Mouse (Mus musculus): ENCODE data around the gene Cntnap2.
"Not testable (repeated sequence)": the region's sequence is repeated elsewhere in the genome, so short reads cannot be mapped to it uniquely, and the experiment has no call there.

The Cntnap2 gene

DNA sequence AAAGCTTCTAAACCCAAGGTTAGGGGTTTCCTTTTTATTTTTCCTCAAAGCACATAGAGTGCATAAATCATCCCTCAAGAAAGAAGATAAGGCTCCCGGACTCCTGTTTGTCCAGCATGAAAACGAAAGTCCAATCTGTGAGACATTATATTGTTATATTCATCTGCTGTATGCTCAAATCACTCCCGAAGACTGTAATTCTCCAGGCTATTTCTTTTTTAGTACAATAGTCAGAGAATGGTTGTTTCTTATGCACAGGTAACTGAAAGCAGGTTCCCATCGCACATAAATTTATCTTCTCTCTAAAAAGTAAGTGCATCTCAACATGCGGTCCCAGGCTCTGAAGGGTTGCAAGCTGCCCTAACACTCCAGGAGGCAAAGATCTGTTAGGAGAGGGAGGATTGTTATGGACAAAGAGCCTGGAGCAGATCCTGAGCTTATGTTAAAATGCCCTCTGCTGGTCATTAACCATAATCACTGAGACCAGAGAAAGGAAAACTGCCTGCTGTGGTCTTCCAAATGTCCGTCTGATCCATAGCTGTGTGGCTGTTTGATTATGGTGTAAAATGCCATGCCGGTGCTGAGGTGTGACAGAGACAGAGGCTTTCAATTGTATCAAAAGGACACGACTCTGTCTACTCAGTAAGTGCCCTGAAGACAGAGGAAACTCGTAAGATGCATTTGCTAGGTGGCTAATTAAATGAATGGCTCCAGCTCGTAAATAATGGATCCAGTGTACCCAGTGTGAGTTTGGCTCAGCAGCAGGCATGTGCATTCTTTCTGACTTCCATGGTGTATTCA lies 2116.4 kb downstream of the Cntnap2 start:
- DNase-seq (ENCODE audit: low spot score), result peak; percentile 49

DNA sequence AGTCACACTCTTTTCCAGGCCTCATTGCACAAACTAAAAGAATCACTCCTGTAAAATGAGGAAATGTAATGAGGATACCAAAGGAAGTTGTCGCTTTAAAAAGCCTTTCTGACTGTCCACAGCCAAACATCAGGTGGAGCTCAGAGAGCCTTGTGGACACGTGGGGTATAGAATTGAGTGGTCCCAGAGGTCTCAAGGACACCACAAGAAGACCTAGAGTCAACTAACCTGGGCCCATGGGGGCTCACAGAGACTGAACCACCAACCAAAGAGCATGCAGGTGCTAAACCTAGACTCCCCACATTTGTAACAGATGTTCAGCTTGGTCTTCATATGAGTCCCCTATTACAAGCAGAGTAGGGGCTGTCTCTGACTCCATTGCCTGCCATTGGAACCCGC lies 2117.0 kb downstream of the Cntnap2 start:
- not testable (repeated sequence) for DNase-seq (ENCODE audit: low spot score)

GRCm38 (mm10) chr6:47181372-47181771 lies 2122.2 kb downstream of the Cntnap2 start:
- not testable (repeated sequence) for DNase-seq (ENCODE audit: low spot score)

DNA sequence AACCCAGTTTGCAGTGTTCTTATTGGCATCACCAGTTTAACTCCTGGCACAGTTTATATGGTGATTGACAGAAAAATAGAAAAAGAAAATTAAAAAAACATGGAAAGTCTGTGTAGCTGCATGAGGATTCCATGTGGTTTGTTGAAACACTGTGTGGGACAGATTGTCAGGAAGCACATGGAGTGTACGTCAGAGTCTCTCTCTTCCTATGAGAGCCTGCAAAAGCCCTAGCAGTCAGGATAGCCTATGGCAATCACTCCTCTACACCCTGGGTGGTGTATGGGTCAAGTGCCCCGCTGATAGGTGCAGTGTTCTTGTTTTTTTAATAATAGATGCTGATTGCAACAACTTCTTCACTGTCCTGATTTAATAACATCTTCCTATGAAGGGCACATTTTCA lies 2123.1 kb downstream of the Cntnap2 start:
- DNase-seq (ENCODE audit: low spot score), result no peak

DNA sequence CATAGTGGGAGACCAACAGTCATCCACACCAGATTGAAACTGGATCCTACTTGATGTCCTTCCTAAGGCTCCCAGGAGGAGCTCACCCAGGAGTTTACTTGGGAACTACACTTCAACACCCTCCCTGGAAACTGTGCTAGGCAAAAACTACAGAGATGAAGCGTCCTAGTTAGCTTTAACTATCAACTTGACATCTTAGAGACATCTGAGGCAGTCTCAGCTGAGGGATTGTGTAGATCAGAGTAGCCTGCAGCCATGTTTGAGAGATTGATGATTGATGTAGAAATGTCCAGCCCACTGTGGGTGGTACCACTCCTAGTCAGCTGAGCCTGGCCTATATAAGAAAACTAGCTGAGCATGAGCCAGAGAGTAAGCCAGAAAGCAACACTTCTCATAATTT lies 2123.6 kb downstream of the Cntnap2 start:
- DNase-seq (ENCODE audit: low spot score), result no peak

DNA sequence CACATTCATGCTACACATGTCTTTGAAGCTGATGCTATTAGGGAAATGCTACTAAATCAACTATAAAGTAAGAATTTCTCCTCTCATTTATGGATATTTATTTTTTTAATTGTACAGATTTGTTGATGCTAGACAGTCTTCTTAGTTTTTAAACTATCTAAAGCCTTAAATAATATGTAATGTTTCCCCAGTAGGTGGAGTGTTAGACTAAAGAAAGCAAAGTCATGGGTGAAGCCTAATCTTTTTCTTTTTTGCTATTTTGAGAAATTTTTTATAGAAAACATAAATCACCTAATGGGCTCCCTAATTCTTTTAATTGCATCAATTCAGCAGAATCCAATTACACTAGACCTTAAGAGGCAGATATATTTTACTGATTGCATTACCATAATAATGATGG lies 2124.7 kb downstream of the Cntnap2 start:
- DNase-seq (ENCODE audit: low spot score), result not testable (repeated sequence)

DNA sequence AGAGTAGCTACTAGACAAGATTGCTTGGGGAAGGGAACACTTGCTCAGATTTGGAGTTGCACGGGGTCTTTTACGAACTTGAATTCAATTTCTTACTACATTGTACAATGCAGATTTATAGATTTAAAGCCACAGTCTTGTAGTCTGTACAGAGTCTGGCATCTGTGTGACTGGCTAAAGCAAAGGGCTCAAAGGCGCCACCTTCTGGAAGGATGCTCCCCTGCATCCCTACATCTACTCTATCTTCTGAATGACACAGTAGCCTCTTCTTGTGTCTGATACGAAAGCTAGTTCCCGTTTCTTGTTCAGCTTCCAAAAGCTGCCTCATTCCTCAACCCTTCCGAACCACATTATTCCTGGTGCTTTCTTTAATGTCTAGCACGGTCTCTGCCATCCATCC lies 2129.0 kb downstream of the Cntnap2 start:
- DNase-seq (ENCODE audit: low spot score), result peak; percentile 47

DNA sequence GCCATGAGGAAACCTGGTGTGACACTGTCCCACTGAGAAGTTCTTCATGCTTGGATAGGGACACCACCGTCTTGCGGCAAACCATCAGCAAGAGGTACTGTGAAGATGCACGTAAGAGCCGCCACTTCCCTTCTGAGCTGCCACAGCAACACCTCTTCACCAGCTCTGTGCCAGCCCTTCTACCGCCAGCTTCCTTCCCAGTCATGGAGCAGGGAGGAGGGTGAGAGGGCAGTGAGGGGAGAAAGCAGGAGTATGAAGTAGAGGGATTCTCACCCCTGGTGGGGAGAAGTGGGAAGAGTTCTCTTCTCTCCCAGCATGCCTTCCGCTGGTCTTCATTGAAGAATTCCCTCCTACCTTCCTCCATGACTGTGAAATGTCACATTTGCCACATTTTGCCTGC lies 2129.4 kb downstream of the Cntnap2 start:
- not testable (repeated sequence) for DNase-seq (ENCODE audit: low spot score)

GRCm38 (mm10) chr6:47190282-47190681 lies 2131.1 kb downstream of the Cntnap2 start:
- DNase-seq (ENCODE audit: low spot score), result no peak

DNA sequence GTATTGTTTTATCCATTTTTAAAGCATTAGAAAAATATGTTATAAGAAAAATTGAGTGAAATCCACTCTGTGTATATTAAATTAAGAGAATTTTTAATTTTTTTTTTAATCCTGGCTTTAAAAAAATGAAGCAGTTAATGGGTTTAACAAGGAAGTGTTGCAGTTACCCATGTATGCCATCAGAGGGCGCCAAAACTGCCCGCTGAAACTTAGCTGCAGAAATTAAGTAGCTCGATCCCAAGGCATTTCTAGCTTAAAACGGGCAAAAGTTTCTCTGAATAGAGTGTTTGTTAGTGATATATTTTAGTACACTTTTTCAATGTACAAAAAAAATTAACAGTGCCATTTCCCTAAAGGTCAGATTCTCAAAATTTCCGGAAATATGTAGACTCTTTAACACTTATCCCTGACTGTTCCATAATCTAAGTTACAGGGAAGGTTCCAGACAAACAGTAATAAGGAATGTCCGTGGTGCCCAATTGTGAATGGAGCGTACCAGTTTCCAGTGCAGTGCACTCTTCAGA lies 2132.2 kb downstream of the Cntnap2 start:
- DNase-seq (ENCODE audit: low spot score), result peak; percentile 56

GRCm38 (mm10) chr6:47191940-47192339 lies 2132.8 kb downstream of the Cntnap2 start:
- no peak for DNase-seq (ENCODE audit: low spot score)

DNA sequence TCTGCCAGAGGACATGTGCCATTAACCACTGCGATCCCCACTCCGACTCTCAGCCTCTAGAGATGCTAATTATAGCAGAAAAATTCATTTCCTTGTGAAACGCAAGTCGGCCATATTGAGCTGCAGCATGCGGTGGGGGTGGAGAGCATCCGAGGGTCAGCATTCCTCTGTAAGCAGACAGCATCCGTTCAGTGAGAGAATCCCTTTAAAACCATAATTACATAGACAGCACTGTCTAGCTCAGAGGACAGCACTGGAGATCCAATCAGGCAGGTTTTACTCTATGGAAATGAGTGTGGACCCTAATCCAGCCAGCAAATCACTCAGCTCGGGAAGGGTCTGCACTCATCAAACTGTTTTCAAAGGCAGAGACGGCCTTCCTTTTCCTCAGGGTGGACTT lies 2133.3 kb downstream of the Cntnap2 start:
- no peak for DNase-seq (ENCODE audit: low spot score)

DNA sequence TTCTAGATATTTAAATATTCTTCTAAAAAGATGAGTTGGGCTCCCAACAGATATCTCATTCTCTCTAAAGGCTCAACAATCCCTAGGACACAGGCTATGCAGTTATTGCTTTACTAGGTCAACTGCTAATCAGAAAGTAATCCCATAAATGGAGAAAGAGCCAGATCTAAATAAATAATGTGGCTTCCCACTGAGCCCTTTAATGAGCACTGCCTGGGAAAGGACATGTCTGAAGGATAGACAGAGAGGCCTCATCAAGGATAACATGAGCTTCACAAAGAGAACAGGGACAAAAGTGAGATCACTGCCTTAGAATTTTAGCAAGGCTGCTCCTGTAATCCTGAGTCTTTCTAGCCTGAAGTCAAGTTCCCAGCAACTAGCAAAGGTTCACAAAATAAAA lies 2138.4 kb downstream of the Cntnap2 start:
- no peak for DNase-seq (ENCODE audit: low spot score)

GRCm38 (mm10) chr6:47200671-47201070 lies 2141.5 kb downstream of the Cntnap2 start:
- no peak for DNase-seq (ENCODE audit: low spot score)

- DNase-seq (ENCODE audit: low spot score), result no peak
These were observed 2148.9 kb downstream of the Cntnap2 start for GRCm38 (mm10) chr6:47208031-47208430.

GRCm38 (mm10) chr6:47214731-47215130 lies 2155.6 kb downstream of the Cntnap2 start:
- DNase-seq (ENCODE audit: low spot score), result no peak

- DNase-seq (ENCODE audit: low spot score), result not testable (repeated sequence)
These were observed 2164.4 kb downstream of the Cntnap2 start for GRCm38 (mm10) chr6:47223578-47223977.

GRCm38 (mm10) chr6:47225391-47225790 lies 2166.2 kb downstream of the Cntnap2 start:
- DNase-seq (ENCODE audit: low spot score), result not testable (repeated sequence)

- no peak for DNase-seq (ENCODE audit: low spot score)
These were observed 2168.4 kb downstream of the Cntnap2 start for GRCm38 (mm10) chr6:47227601-47228000.

DNA sequence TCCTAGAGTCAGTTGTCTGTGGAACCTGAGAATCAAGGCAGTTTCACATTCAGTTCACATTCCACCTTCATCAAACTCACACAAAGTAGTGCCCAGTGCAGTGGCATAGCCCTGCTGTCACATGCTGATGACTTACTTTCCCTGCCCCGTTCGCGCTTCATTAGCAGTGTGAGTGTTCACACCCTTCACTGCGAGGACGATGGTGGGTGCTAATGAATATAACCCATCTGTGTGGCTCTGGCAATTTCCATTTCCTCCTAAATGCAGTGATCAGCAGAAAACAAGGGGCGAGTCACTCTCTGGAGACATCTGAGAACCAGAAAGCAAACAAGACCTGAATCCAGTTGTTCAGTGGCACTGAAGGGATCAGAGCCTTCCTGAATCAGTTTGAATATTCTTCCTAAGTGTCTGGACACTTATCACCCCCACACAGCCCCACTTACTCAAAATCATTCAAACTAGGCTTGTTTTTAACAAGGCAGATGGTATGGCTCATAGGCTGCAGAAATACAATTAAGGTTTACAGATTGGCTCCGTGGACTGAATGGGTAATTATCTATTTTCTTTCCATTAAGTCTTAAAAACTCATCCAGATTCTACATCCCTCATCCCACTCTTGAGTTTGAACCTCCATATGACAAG lies 2169.6 kb downstream of the Cntnap2 start:
- peak; percentile 9 for DNase-seq (ENCODE audit: low spot score)

DNA sequence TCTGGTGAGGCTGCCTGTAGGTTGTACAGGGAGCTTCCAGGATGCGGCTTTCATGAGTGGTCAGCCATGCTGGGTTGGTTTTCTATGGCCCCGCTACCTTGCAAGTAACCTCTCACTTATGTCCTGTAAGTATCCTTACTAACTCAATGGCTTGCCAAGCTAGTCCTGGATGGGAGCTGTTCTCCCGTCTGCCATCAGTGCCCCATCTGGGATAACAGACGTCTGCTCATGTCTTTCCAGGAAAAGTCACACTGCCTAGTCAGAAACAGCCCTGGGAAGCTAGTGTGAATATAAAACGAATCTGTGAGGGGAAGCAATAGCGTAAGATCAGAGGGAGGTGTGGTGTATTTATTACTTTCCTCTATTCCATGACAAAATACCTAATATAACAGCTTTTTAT lies 2172.4 kb downstream of the Cntnap2 start:
- DNase-seq (ENCODE audit: low spot score), result no peak

- peak; percentile 86 for DNase-seq (ENCODE audit: low spot score)
These were observed 2180.3 kb downstream of the Cntnap2 start for GRCm38 (mm10) chr6:47239376-47239921.

GRCm38 (mm10) chr6:47241379-47241778 lies 2182.2 kb downstream of the Cntnap2 start:
- DNase-seq (ENCODE audit: low spot score), result no peak

Data from MN1 (cell line).